Mouse (Mus musculus): Measurements from ENCODE around the gene Gm20896. TPM values are rescaled to one million over a fixed set of nuclear protein-coding genes. Genes with fewer than 3 reads are reported as not detected.
"Not testable (repeated sequence)": the region's sequence is repeated elsewhere in the genome, so short reads cannot be mapped to it uniquely, and the experiment has no call there.

Gene Gm20896
- not detected in 2 replicates for polyA plus RNA-seq (2015; fragmentation: Nextera tagmentation; extraction: Ambion mirVana)

GRCm38 (mm10) chrY:35921426-35921825, at the start of gene Gm20896:
Gene Gm20896 (minus strand): TSS chrY:35921526.
- not testable (repeated sequence) for H3K27me3 ChIP-seq; ATAC-seq (ENCODE audit: low read depth); H3K27ac ChIP-seq (replicated peaks); H3K4me1 ChIP-seq (replicated peaks); H3K36me3 ChIP-seq; H3K4me2 ChIP-seq; H3K9ac ChIP-seq; H3K4me3 ChIP-seq; H3K9me3 ChIP-seq
- WGBS: 62% methylated on average over 2 of the region's 6 CpGs

Measured in neural tube, embryonic 13.5 days (tissue).